Comparison of ENCODE assay signal across 22 mouse cellular contexts in the genomic region with DNA sequence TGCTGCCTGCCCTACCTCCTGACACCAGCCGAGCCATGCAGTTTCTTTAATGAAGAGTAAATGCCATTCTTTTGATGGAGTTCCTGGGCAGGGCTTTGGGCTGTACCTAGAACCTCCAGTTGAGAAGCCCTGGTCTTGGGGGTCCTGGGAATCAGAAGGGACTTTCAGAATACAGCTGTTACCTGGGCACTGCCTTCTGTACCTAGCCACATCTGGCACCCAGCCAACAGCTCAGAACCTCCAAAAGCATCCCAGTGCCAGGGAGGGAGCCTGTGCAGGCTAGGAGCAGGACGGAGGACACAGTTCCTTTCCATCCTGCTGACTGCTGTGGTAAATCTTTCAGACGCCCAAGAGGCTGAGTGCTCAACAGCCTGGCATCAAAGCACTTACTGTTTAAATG.
DNase-seq lines count a peak whose midpoint lies in the region; ATAC-seq and TF ChIP-seq lines count a peak whose summit lies in the region.
"Had no signal": no experiment of that assay in that cellular context is flagged by ENCODE, and none has a peak within 500 bp of the region (broad histone marks: within the 10 kb centered on the region; RNA-seq: fewer than 3 reads in every experiment).

No protein-coding gene starts in this region.

- no peak for TF ChIP-seq POLR2A in heart, adult 2 months (IDR thresholded peaks at IDR 0.05; ENCODE audit: insufficient read depth, low read depth, low read length)
- TF ChIP-seq POLR2A in lung, adult 2 months (IDR thresholded peaks at IDR 0.05; ENCODE audit: borderline replicate concordance, extremely low read depth, low read depth, low read length): no peak

- no peaks in the 10 kb centered on the region for H3K79me2 ChIP-seq in heart, adult 2 months (replicated peaks; ENCODE audit: control insufficient read depth, insufficient read depth, low read length)

- no peak overlapping the region for H3K4me2 ChIP-seq in lung, embryonic 15.5 days
- H3K4me2 ChIP-seq: hindbrain, embryonic 15.5 days; intestine, embryonic 15.5 days; liver, embryonic 11.5 days; midbrain, embryonic 13.5 days had no signal

- H3K4me3 ChIP-seq in heart, adult 2 months: no peak overlapping the region
- no peak overlapping the region for H3K4me3 ChIP-seq in lung, embryonic 15.5 days
- H3K4me3 ChIP-seq in lung, adult 2 months (replicated peaks; ENCODE audit: extremely low read depth, low read depth, low read length): no peak overlapping the region
- H3K4me3 ChIP-seq: erythroblast, embryonic 14.5 days; hindbrain, embryonic 15.5 days; intestine, embryonic 15.5 days; left cerebral cortex, adult 2 months; midbrain, embryonic 13.5 days had no signal

- H3K36me3 ChIP-seq in heart, adult 2 months (ENCODE audit: control insufficient read depth, insufficient read depth, low read length): no peaks in the 10 kb centered on the region
- H3K36me3 ChIP-seq in lung, embryonic 15.5 days: no peaks in the 10 kb centered on the region
- H3K36me3 ChIP-seq: hindbrain, embryonic 15.5 days; intestine, embryonic 15.5 days; midbrain, embryonic 13.5 days had no signal

- peak; percentile 2 for DNase-seq in adrenal gland, postnatal 14 days
- no peak for DNase-seq in adrenal gland, postnatal 36 days
- peak; percentile 17 for DNase-seq in heart, postnatal 4 days
- DNase-seq in heart, adult 2 months: no peak
- no peak for DNase-seq in lung, adult 2 months
- peak; percentile 30 for DNase-seq in urinary bladder, postnatal 14 days (ENCODE audit: low spot score)
- no peak for DNase-seq in urinary bladder, postnatal 10 days (ENCODE audit: low spot score)
- DNase-seq: adrenal gland, adult 2 months; cerebellum, adult 9-10 months; forebrain, postnatal 0 days; kidney, postnatal 14 days; left cerebral cortex, postnatal 4 days; lung, adult 18-20 months; spleen, adult 18-20 months; thymus, adult 18-20 months had no signal

- ATAC-seq in lung, embryonic 15.5 days (ENCODE audit: borderline replicate concordance, extremely low read depth, low FRiP score, low TSS enrichment): no peak
- ATAC-seq: forebrain, postnatal 0 days; intestine, embryonic 15.5 days; midbrain, embryonic 13.5 days had no signal

- H3K9me3 ChIP-seq in lung, embryonic 15.5 days: no peaks in the 10 kb centered on the region
- H3K9me3 ChIP-seq: hindbrain, embryonic 15.5 days; intestine, embryonic 15.5 days; midbrain, embryonic 13.5 days had no signal

- H3K27me3 ChIP-seq in heart, adult 2 months (ENCODE audit: control insufficient read depth, insufficient read depth, low read length): no peaks in the 10 kb centered on the region
- H3K27me3 ChIP-seq in lung, embryonic 15.5 days: no peaks in the 10 kb centered on the region
- H3K27me3 ChIP-seq: hindbrain, embryonic 15.5 days; intestine, embryonic 15.5 days; midbrain, embryonic 13.5 days had no signal

- no peak for TF ChIP-seq EP300 in heart, adult 2 months (IDR thresholded peaks at IDR 0.05; ENCODE audit: insufficient read depth, low read depth, low read length)

- H3K4me1 ChIP-seq in heart, adult 2 months (ENCODE audit: control insufficient read depth, insufficient read depth, low read length): peaks cover 37% of the 10 kb centered on the region
- H3K4me1 ChIP-seq in lung, embryonic 15.5 days: peaks cover 72% of the 10 kb centered on the region
- peaks cover 36% of the 10 kb centered on the region for H3K4me1 ChIP-seq in lung, adult 2 months (ENCODE audit: control insufficient read depth, insufficient read depth, low read length)

- H3K9ac ChIP-seq in heart, adult 2 months (ENCODE audit: low read depth, low read length): no peak overlapping the region
- no peak overlapping the region for H3K9ac ChIP-seq in lung, embryonic 15.5 days
- H3K9ac ChIP-seq: forebrain, postnatal 0 days; hindbrain, embryonic 15.5 days; intestine, embryonic 15.5 days; midbrain, embryonic 13.5 days had no signal

- 90% methylated on average over 3 of the region's 3 CpGs for WGBS in heart, adult 2 months
- 76% methylated on average over 3 of the region's 3 CpGs for WGBS in lung, embryonic 15.5 days
- 78% methylated on average over 3 of the region's 3 CpGs for WGBS in lung, adult 2 months

- no peak for TF ChIP-seq CTCF in heart, adult 2 months (IDR thresholded peaks at IDR 0.05)
- TF ChIP-seq CTCF in lung, adult 2 months (IDR thresholded peaks at IDR 0.05; ENCODE audit: insufficient read depth, low read length): no peak

- intact Hi-C loops in heart, adult 2 months (cut with DNase I): loop anchor here (5.0 kb wide), 2 partner anchors 86 to 249 kb away; no protein-coding TSS in a partner anchor

- H3K27ac ChIP-seq in heart, adult 2 months: no peak overlapping the region
- H3K27ac ChIP-seq in lung, embryonic 15.5 days: peak overlapping the region; percentile 88
- H3K27ac ChIP-seq: hindbrain, embryonic 15.5 days; left cerebral cortex, adult 2 months; midbrain, embryonic 13.5 days had no signal

Comparison
In these comparisons a context has a peak if more than half of its experiments do, and no peak if none do; other contexts are left out.
1. DNase-seq: peak in adrenal gland, postnatal 14 days (single experiment), heart, postnatal 4 days (single experiment) and urinary bladder, postnatal 14 days (single experiment); none in adrenal gland, postnatal 36 days (0 of 2), heart, adult 2 months (0 of 2), lung, adult 2 months (single experiment) and urinary bladder, postnatal 10 days (single experiment).